Mouse (Mus musculus) liver, adult 2 months (tissue): Measurements from ENCODE around the gene Zbtb46.

Experiments
- CTCF ChIP-seq: fragments of 200-500 bp; IDR thresholded peaks from 2 replicates; pipeline ENCODE4 v1.5.1; 2011; ENCODE audit warnings: low read depth, low read length, control low read depth
- POLR2A ChIP-seq: fragments of 200-500 bp; IDR thresholded peaks from 2 replicates; pipeline ENCODE4 v1.6.1; 2011; ENCODE audit warnings: low read length, control low read depth; ENCODE audit not compliant: insufficient read depth; ENCODE audit errors: extremely low read depth

DNA sequence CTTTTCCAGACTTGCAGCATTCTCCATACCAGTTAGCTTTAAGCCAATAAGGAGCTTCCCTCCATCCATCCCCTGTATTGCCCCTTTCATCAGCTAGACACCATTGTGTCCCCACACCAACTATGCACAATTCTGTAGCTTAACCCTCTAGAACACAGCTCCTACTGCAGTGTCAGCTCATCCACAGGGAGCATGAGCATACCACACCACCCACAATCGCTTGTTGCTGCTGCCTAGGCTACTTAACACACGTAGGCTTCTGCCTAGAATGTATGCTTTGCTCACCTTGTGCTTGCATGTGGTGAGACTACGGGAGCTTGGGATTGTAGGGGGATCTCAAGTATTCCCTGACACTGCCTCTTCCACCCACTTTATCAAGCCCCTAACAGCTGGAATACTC, 102.4 kb downstream of the Zbtb46 start:
- TF ChIP-seq CTCF (no peak), POLR2A (no peak)
